Mouse (Mus musculus): ENCODE measurements at regions not wholly inside any gene's neighbourhood (a gene's known extent, or its start where the extent isn't known, plus 50 kb on each side); places are given as distances from the start of the nearest gene placed in this dataset.

GRCm38 (mm10) chr14:108105009-108105408, 808.9 kb downstream of the Slitrk1 start:
- H3K27ac ChIP-seq: no peak overlapping the region
- no peak overlapping the region for H3K4me3 ChIP-seq
- no peak for DNase-seq (ENCODE audit: low spot score in 2 of 2)
- no peak for TF ChIP-seq CTCF (conservative IDR thresholded peaks at IDR 0.05)

- DNase-seq (ENCODE audit: low spot score in 2 of 2): no peak
- H3K4me3 ChIP-seq: no peak overlapping the region
- H3K27ac ChIP-seq: no peak overlapping the region
- no peak for TF ChIP-seq CTCF (conservative IDR thresholded peaks at IDR 0.05)
These were observed 823.0 kb downstream of the Slitrk1 start for GRCm38 (mm10) chr14:108090965-108091364.

DNA sequence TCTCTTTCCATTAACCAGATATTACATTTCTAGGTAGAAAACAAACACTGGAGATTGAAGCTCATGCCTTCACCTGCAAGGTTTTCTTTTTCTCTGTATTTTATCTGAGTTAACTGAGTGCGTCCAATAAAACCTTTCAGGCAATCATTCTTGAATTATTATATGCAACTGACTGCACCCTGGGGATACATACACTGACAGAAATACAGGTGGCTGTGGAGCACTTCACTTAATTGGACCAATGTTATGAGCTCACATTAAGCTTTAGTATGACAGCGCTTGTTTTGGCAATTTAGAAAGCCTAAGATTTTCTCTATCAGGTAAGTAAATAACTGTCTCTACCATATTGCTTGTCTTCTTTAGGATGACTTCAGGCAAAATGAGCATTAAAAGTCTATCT, 864.0 kb downstream of the Slitrk1 start:
- Histone ChIP-seq H3K27ac (no peak overlapping the region), H3K4me3 (no peak overlapping the region)
- no peak for DNase-seq (ENCODE audit: low spot score in 2 of 2)
- no peak for TF ChIP-seq CTCF (conservative IDR thresholded peaks at IDR 0.05)

DNA sequence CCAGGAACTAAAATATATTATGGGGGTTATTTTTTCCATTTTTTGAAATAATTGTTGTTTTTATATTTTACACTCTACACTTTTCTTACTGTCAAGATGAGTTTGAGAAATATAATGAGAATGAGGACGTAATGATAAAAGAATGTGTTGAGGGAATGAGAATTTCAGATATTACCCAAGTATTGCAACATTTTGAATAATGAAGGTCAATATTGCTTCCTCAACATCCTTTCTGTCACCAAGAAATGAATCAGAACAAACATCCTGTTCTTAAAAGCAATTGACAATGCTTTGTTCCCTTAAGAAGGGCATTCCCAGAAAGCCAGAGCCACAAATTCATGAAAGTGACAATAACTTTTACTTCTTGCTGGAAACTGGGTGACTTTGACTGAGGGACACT, 878.0 kb downstream of the Slitrk1 start:
- Histone ChIP-seq H3K4me3 (no peak overlapping the region), H3K27ac (no peak overlapping the region)
- DNase-seq (ENCODE audit: low spot score in 2 of 2): no peak
- TF ChIP-seq CTCF (conservative IDR thresholded peaks at IDR 0.05): no peak

GRCm38 (mm10) chr14:108034162-108034561, 879.8 kb downstream of the Slitrk1 start:
- TF ChIP-seq CTCF (conservative IDR thresholded peaks at IDR 0.05): no peak
- DNase-seq (ENCODE audit: low spot score in 2 of 2): no peak
- Histone ChIP-seq H3K27ac (no peak overlapping the region), H3K4me3 (no peak overlapping the region)

- TF ChIP-seq CTCF (conservative IDR thresholded peaks at IDR 0.05): no peak
- no peak overlapping the region for H3K27ac ChIP-seq
- no peak overlapping the region for H3K4me3 ChIP-seq
- DNase-seq (ENCODE audit: low spot score in 2 of 2): no peak
These were observed 891.4 kb downstream of the Slitrk1 start for GRCm38 (mm10) chr14:108022551-108022950.

DNA sequence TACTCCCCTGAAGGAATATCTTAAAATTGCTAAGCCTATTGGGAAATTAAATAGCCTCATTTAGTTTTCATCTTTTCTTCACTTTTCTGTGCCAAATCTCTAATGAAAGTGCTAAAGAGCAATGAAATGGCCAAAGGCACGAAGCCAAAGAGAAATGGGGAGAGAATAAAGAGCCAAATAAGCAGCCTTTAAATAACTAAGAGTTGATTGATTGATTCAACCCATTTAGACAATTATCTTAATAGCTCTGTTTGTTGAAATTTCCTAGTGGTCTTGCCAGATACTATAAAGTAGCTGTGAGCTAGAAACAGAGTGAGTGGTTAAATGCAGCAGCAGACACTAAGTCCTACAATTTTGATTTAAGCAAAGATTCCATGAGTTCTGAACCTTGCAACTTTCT, 891.9 kb downstream of the Slitrk1 start:
- H3K27ac ChIP-seq: no peak overlapping the region
- no peak overlapping the region for H3K4me3 ChIP-seq
- no peak for DNase-seq (ENCODE audit: low spot score in 2 of 2)
- TF ChIP-seq CTCF (conservative IDR thresholded peaks at IDR 0.05): no peak

GRCm38 (mm10) chr14:108021331-108021730, 892.6 kb downstream of the Slitrk1 start:
- no peak overlapping the region for H3K4me3 ChIP-seq
- H3K27ac ChIP-seq: no peak overlapping the region
- no peak for DNase-seq (ENCODE audit: low spot score in 2 of 2)
- no peak for TF ChIP-seq CTCF (conservative IDR thresholded peaks at IDR 0.05)

- H3K4me3 ChIP-seq: no peak overlapping the region
- no peak for DNase-seq (ENCODE audit: low spot score in 2 of 2)
- TF ChIP-seq CTCF (conservative IDR thresholded peaks at IDR 0.05): no peak
These were observed 926.1 kb downstream of the Slitrk1 start for GRCm38 (mm10) chr14:107987752-107988285.

DNA sequence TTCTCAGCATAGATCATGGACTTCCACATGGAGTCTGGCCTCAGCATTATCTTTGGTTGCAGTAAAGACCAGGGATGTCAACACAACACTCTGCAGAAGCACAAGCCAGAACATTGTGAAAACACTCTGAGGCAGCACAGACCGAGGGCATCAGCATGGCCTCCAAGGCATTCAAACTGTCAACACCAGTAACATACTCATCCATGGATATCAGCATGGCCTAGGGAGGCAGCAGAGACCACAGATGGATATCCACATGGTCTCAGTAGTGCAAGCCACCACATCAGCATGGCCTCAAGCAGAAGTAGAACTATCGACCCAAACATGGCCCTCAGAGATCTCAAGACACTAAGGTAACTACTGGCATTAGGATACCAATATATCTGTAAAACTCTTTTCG, 935.8 kb downstream of the Slitrk1 start:
- no peak for DNase-seq (ENCODE audit: low spot score in 2 of 2)
- no peak overlapping the region for H3K27ac ChIP-seq
- no peak for TF ChIP-seq CTCF (conservative IDR thresholded peaks at IDR 0.05)
- H3K4me3 ChIP-seq: no peak overlapping the region

More at GRCm38 (mm10) chr14:107987752-107988285, 926.1 kb downstream of the Slitrk1 start:
- H3K27ac ChIP-seq: no peak overlapping the region

DNA sequence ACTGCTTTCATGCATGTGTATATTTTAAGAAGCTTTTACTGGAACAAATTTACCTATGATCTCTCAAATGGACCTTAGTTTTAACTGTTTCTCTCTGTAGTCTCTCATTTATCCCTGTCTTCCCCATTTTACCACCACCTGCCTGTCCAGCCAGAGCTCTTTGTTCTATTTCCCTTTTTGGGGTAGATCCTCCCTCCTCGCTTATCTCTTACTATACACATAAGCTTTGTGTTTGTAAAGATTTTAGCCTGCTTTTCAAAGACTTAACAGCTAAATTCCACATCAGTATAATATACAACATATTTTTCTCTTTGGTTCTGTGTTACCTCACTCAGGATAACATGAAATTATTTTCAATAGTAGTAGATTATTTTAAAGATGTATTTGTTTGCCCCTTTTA, 961.9 kb downstream of the Slitrk1 start:
- no peak for DNase-seq (ENCODE audit: low spot score in 2 of 2)
- Histone ChIP-seq H3K27ac (no peak overlapping the region), H3K4me3 (no peak overlapping the region)
- TF ChIP-seq CTCF (conservative IDR thresholded peaks at IDR 0.05): no peak

GRCm38 (mm10) chr14:107903717-107904116, 1010.2 kb downstream of the Slitrk1 start:
- no peak overlapping the region for H3K4me3 ChIP-seq
- no peak overlapping the region for H3K27ac ChIP-seq
- TF ChIP-seq CTCF (conservative IDR thresholded peaks at IDR 0.05): no peak
- no peak for DNase-seq (ENCODE audit: low spot score in 2 of 2)

DNA sequence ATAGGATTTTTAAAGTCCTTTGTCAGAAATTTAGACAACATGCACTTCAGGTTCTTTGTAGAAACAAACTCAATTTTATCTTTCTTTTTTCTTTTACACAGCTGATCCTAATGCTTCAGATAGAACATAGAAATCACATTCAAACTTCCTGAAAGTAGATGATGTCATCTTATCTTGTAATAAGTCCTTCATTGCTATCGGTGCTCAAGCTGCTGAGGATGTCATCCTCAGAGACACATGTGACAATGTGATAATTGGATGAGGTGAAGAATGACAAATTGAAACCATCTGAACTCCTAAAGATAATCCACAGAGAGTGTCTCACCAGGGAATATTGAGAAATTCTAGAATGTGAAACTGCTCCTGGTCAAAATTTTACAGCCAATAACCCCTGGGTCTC, 1012.1 kb downstream of the Slitrk1 start:
- Histone ChIP-seq H3K27ac (no peak overlapping the region), H3K4me3 (no peak overlapping the region)
- no peak for DNase-seq (ENCODE audit: low spot score in 2 of 2)
- TF ChIP-seq CTCF (conservative IDR thresholded peaks at IDR 0.05): no peak

GRCm38 (mm10) chr14:107860895-107861294, 1053.1 kb downstream of the Slitrk1 start:
- DNase-seq (ENCODE audit: low spot score in 2 of 2): no peak
- H3K4me3 ChIP-seq: no peak overlapping the region
- no peak overlapping the region for H3K27ac ChIP-seq
- TF ChIP-seq CTCF (conservative IDR thresholded peaks at IDR 0.05): no peak

DNA sequence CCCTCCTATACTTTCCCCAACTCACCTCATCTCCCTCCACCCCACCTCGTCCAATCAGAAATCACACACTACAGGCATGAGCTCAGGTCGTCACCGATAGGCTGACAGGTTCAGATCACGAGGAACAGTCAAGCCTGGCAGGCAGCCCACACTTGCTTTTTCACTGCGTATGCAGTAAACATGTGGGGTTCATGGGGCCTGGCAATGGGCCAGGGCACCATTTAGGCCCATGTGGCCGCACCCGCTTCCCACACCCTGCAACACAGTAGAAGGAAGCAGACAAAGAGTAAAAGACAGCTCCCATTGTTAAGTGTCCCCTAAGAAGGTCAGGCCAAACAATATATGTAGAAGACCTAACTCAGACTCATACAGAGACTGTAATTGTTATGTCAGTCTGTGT, 1064.3 kb downstream of the Slitrk1 start:
- no peak overlapping the region for H3K4me3 ChIP-seq
- TF ChIP-seq CTCF (conservative IDR thresholded peaks at IDR 0.05): no peak
- DNase-seq (ENCODE audit: low spot score in 2 of 2): no peak
- no peak overlapping the region for H3K27ac ChIP-seq

Measured in layer of hippocampus, adult 2 months (tissue).